Mouse (Mus musculus) C2C12 (cell line): ENCODE measurements around the gene Gpat2.

Experiments used
- CTCF ChIP-seq: IDR thresholded peaks from one replicate; pipeline ENCODE4 v1.5.1; 2011; ENCODE audit not compliant: control insufficient read depth, insufficient read depth, insufficient read length
- MAX ChIP-seq: IDR thresholded peaks from one replicate; pipeline ENCODE4 v1.6.1; 2011; ENCODE audit warnings: mild to moderate bottlenecking, control low read depth
- MYOD1 ChIP-seq: IDR thresholded peaks from one replicate; pipeline ENCODE4 v1.6.1; 2011; ENCODE audit warnings: low read depth; ENCODE audit not compliant: control insufficient read depth, insufficient read length
- USF1 ChIP-seq: IDR thresholded peaks from one replicate; pipeline ENCODE4 v1.6.1; 2011; ENCODE audit warnings: low read depth, mild to moderate bottlenecking, control low read depth, moderate library complexity

DNA sequence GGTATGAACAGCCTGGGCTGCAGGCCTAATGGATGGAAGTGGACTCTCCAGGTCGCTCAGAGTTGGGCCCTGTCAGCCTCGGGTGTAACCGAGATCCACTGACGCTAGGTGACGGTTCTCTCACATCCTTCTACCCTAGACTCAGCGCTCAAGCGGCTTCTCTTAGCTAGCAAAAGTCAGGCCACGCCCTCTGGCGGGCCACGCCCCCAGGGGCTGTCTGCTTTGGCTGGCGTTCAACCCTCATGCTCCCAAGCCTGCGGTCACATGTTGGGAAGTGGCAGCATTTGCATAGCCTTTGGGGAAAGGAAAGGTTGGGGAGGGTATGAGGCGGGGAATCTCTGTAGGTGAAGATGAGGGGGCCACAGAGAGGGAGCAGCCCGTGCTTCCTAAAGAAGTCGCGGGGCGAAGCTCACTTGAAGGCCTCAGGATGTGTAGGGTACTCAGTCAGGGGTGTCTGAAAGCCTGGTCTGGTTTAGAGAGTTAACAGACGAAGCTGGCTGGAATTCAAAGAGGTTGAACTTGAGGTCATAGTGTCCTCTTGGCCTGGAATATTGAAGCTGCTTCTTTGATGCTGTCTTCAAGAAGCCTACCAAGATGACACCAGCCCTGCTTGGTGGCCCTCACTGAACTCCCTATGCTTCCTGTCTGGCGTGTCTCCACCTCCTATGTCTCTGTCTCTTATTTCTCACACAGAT is 59.6 kb downstream of the Gpat2 start:
- TF ChIP-seq CTCF = no peak
- no peak for TF ChIP-seq MYOD1
- TF ChIP-seq USF1 = peak; percentile 46
- TF ChIP-seq MAX = no peak
